12 mouse cellular contexts compared by ENCODE assay signal in the genomic region with DNA sequence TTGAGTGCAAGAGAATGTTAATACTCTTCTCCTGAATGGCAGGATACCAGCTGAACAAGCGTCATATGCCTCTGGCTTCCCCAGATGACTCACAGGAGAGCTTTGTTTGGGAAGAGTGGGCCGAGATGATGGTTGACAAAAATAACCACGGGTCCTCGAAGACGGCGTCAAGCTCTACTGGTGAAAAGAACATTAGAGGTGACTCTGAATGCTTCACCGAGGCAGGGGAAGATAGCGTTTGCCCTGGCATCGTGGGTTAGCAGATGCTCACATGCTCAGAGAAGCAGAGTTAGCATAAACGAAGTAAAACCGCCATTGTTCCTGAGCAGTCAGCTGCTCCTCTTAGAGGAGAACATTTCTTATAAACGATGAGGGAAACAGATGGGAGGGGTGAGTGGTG. TPM values are rescaled to one million over a fixed set of nuclear protein-coding genes. Genes with fewer than 3 reads are reported as not detected.
DNase-seq lines count a peak whose midpoint lies in the region; ATAC-seq and TF ChIP-seq lines count a peak whose summit lies in the region.
"Had no signal": no experiment of that assay in that cellular context is flagged by ENCODE, and none has a peak within 500 bp of the region (broad histone marks: within the 10 kb centered on the region; RNA-seq: fewer than 3 reads in every experiment).

No protein-coding gene starts in this region.

- peaks cover 2% of the 10 kb centered on the region; the same call in 1 of the 2 replicates for H3K4me1 ChIP-seq in heart, embryonic 16.5 days (ENCODE audit: control insufficient read depth, insufficient read depth, low read length)
- H3K4me1 ChIP-seq in cortical plate, adult 2 months (ENCODE audit: control insufficient read depth, insufficient read depth, low read length): peaks cover 3% of the 10 kb centered on the region; the same call in 1 of the 2 replicates

- no peak for DNase-seq in heart, postnatal 25 days (ENCODE audit: low spot score)
- DNase-seq in Muller cell, postnatal 12 days (ENCODE audit: inconsistent ontology term): peak; percentile 92
- peak; percentile 59 to 72 for DNase-seq in left cerebral cortex, adult 2 months (ENCODE audit: extremely low spot score in 1 of 2, low spot score in 2 of 2)
- DNase-seq in testis, postnatal 14 days (ENCODE audit: low spot score): no peak
- no peak for DNase-seq in yolk sac, embryonic 10.5 days (ENCODE audit: low spot score)
- DNase-seq in gastrocnemius, postnatal 4 days (ENCODE audit: low spot score in 2 of 2): no peak
- DNase-seq: liver; thymus, postnatal 14 days had no signal

- H3K36me3 ChIP-seq in heart, embryonic 16.5 days (ENCODE audit: control insufficient read depth, insufficient read depth): 0 out of 2 replicates have a peak, but pooled peaks cover 2% of the 10 kb centered on the region

- no peaks in the 10 kb centered on the region for H3K27me3 ChIP-seq in heart, embryonic 16.5 days (ENCODE audit: control insufficient read depth, insufficient read depth, low read length)

- ATAC-seq in heart, embryonic 16.5 days (replicated peaks; ENCODE audit: extremely low read depth, insufficient read depth, low FRiP score): no peak

- TF ChIP-seq POLR2A in cortical plate, adult 2 months (IDR thresholded peaks at IDR 0.05; ENCODE audit: extremely low read depth, insufficient read depth, low read length): peak; percentile 54; the same call in 1 of the 2 replicates

- H3K9me3 ChIP-seq in heart, embryonic 16.5 days (replicated peaks; ENCODE audit: control insufficient read depth, low read length): no peaks in the 10 kb centered on the region

- no peak overlapping the region for H3K27ac ChIP-seq in heart, embryonic 16.5 days (ENCODE audit: low read length)
- H3K27ac ChIP-seq in cortical plate, adult 2 months (ENCODE audit: insufficient read depth, low read length): 0 out of 2 replicates have a peak overlapping the region, but pooled peaks have one; percentile 13
- peak overlapping the region; percentile 87 for H3K27ac ChIP-seq in left cerebral cortex, adult 2 months
- H3K27ac ChIP-seq: kidney, postnatal 0 days; macrophage had no signal

- TF ChIP-seq CTCF in cortical plate, adult 2 months (IDR thresholded peaks at IDR 0.05; ENCODE audit: extremely low read depth, insufficient read depth, low read length): no peak
- no peak for TF ChIP-seq CTCF in left cerebral cortex, adult 2 months (IDR thresholded peaks at IDR 0.05)

- intact Hi-C loops in heart, postnatal 25 days (cut with DNase I): no loop called here
- intact Hi-C loops in left cerebral cortex, adult 2 months (cut with DNase I): loop anchor here (2.0 kb wide), 1 partner anchor 21 kb away; a partner anchor contains a TSS

- H3K4me2 ChIP-seq in heart, embryonic 16.5 days (ENCODE audit: low read depth, low read length): peak overlapping the region; percentile 21; the same call in 1 of the 2 replicates

- no peak overlapping the region for H3K4me3 ChIP-seq in heart, embryonic 16.5 days (ENCODE audit: low read length)
- H3K4me3 ChIP-seq in cortical plate, adult 2 months (ENCODE audit: insufficient read depth, low read length): peak overlapping the region; percentile 23
- H3K4me3 ChIP-seq in left cerebral cortex, adult 2 months: peak overlapping the region; percentile 16; the same call in 1 of the 2 replicates

- no peak overlapping the region for H3K9ac ChIP-seq in heart, embryonic 16.5 days (ENCODE audit: low read length)

- WGBS in heart, embryonic 16.5 days: 29% methylated on average over 12 of the region's 12 CpGs

RNA-seq across cellular contexts. Expression of a gene that starts 21.0 kb away (rescaled TPM):
- polyA plus RNA-seq in heart, embryonic 16.5 days (2015; fragmentation: Nextera tagmentation; extraction: Ambion mirVana): 48.8 and 49.0 TPM in 2 replicates
- 1 to 10 TPM; 6.9 to 7.0 TPM for total RNA-seq in heart, postnatal 25 days (2021)
- polyA plus RNA-seq in cortical plate, adult 2 months (2012; rRNA removed): 36.2 and 39.3 TPM in 2 replicates
- total RNA-seq in left cerebral cortex, adult 2 months (2021): 10 to 100 TPM; 21.5 to 28.4 TPM
- 10 to 100 TPM; 24.2 to 26.0 TPM for total RNA-seq in gastrocnemius, postnatal 4 days (2021)

RNA-seq across cellular contexts. Expression of a gene that starts 21.1 kb away (rescaled TPM):
- 11.4 and 15.2 TPM in 2 replicates for polyA plus RNA-seq in heart, embryonic 16.5 days (2015; fragmentation: Nextera tagmentation; extraction: Ambion mirVana)
- 1 to 10 TPM; 4.9 to 6.4 TPM for total RNA-seq in heart, postnatal 25 days (2021)
- polyA plus RNA-seq in cortical plate, adult 2 months (2012; rRNA removed): 19.7 and 22.1 TPM in 2 replicates
- 10 to 100 TPM; 20.0 to 24.9 TPM for total RNA-seq in left cerebral cortex, adult 2 months (2021)
- 10 to 100 TPM; 29.1 to 31.3 TPM for total RNA-seq in gastrocnemius, postnatal 4 days (2021)

Comparison
In these comparisons a context has a peak if more than half of its experiments do, and no peak if none do; other contexts are left out.
1. DNase-seq: peak in Muller cell, postnatal 12 days (single experiment) and left cerebral cortex, adult 2 months (2 of 2); none in heart, postnatal 25 days (single experiment), testis, postnatal 14 days (single experiment), yolk sac, embryonic 10.5 days (single experiment) and gastrocnemius, postnatal 4 days (0 of 2).